Mouse (Mus musculus): ENCODE results near the gene Itfg2.

GRCm38 (mm10) chr6:128364721-128365120 lies 60.0 kb downstream of the Itfg2 start:
- TF ChIP-seq CTCF (conservative IDR thresholded peaks at IDR 0.05 in 1 of 2, IDR thresholded peaks at IDR 0.05 in 1 of 2; ENCODE audit: low read depth in 2 of 2, low read length in 2 of 2) (no peak), E2F4 (IDR thresholded peaks at IDR 0.05; ENCODE audit: insufficient replicate concordance, low read depth, low read length) (no peak), ETS1 (conservative IDR thresholded peaks at IDR 0.05; ENCODE audit: low read depth, low read length) (no peak), JUND (conservative IDR thresholded peaks at IDR 0.05; ENCODE audit: low read depth, low read length) (no peak), POLR2A (IDR thresholded peaks at IDR 0.05; ENCODE audit: low read depth, low read length) (no peak), UBTF (IDR thresholded peaks at IDR 0.05; ENCODE audit: low read depth, low read length) (no peak), MEF2A (IDR thresholded peaks at IDR 0.05; ENCODE audit: borderline replicate concordance, low read depth, low read length) (no peak), TCF12 (IDR thresholded peaks at IDR 0.05; ENCODE audit: low read depth, low read length) (no peak), MAX (IDR thresholded peaks at IDR 0.05; ENCODE audit: low read length) (no peak), RAD21 (IDR thresholded peaks at IDR 0.05; ENCODE audit: low read depth, low read length) (no peak)
